ENCODE assay signal across 32 mouse cellular contexts in genomic region chr8:71574426-71574825, GRCm38 (mm10). TPM values are rescaled to one million over a fixed set of nuclear protein-coding genes. Genes with fewer than 3 reads are reported as not detected.
DNase-seq lines count a peak whose midpoint lies in the region; ATAC-seq and TF ChIP-seq lines count a peak whose summit lies in the region.
"Had no signal": no experiment of that assay in that cellular context is flagged by ENCODE, and none has a peak within 500 bp of the region (broad histone marks: within the 10 kb centered on the region; RNA-seq: fewer than 3 reads in every experiment).

No protein-coding gene starts in this region.

- H3K27ac ChIP-seq in heart, postnatal 0 days (ENCODE audit: low read depth) = 0 out of 2 replicates have a peak overlapping the region, but pooled peaks have one; percentile 21
- H3K27ac ChIP-seq in heart, embryonic 10.5 days = no peak overlapping the region
- H3K27ac ChIP-seq in midbrain, postnatal 0 days (ENCODE audit: low read depth, low read length) = no peak overlapping the region
- no peak overlapping the region for H3K27ac ChIP-seq in midbrain, embryonic 15.5 days
- H3K27ac ChIP-seq: embryonic facial prominence, embryonic 10.5 days; embryonic facial prominence, embryonic 15.5 days; forebrain, embryonic 12.5 days; heart, embryonic 13.5 days; hindbrain, embryonic 13.5 days; limb, embryonic 12.5 days; liver, embryonic 15.5 days; lung, embryonic 15.5 days; midbrain, embryonic 12.5 days had no signal

- H3K9me3 ChIP-seq in heart, postnatal 0 days (replicated peaks; ENCODE audit: control insufficient read depth, low read length) = no peaks in the 10 kb centered on the region
- no peaks in the 10 kb centered on the region for H3K9me3 ChIP-seq in heart, embryonic 10.5 days
- no peaks in the 10 kb centered on the region for H3K9me3 ChIP-seq in midbrain, postnatal 0 days (ENCODE audit: low read length)
- no peaks in the 10 kb centered on the region for H3K9me3 ChIP-seq in midbrain, embryonic 15.5 days
- H3K9me3 ChIP-seq: embryonic facial prominence, embryonic 10.5 days; embryonic facial prominence, embryonic 15.5 days; forebrain, embryonic 12.5 days; heart, embryonic 13.5 days; hindbrain, embryonic 13.5 days; limb, embryonic 12.5 days; liver, embryonic 15.5 days; lung, embryonic 15.5 days; megakaryocyte, embryonic 14.5 days; midbrain, embryonic 12.5 days had no signal

- no peak overlapping the region for H3K4me3 ChIP-seq in heart, postnatal 0 days (ENCODE audit: low read depth, low read length)
- H3K4me3 ChIP-seq in heart, embryonic 10.5 days = no peak overlapping the region
- no peak overlapping the region for H3K4me3 ChIP-seq in midbrain, postnatal 0 days (ENCODE audit: low read depth, low read length)
- no peak overlapping the region for H3K4me3 ChIP-seq in midbrain, embryonic 15.5 days
- H3K4me3 ChIP-seq: embryonic facial prominence, embryonic 10.5 days; embryonic facial prominence, embryonic 15.5 days; forebrain, embryonic 12.5 days; heart, embryonic 13.5 days; hindbrain, embryonic 13.5 days; limb, embryonic 12.5 days; liver, embryonic 15.5 days; lung, embryonic 15.5 days; midbrain, embryonic 12.5 days had no signal

- H3K36me3 ChIP-seq in heart, postnatal 0 days (replicated peaks; ENCODE audit: control insufficient read depth, insufficient read depth, low read length) = no peaks in the 10 kb centered on the region
- no peaks in the 10 kb centered on the region for H3K36me3 ChIP-seq in heart, embryonic 10.5 days
- no peaks in the 10 kb centered on the region; the same call in 1 of the 2 replicates for H3K36me3 ChIP-seq in midbrain, postnatal 0 days (ENCODE audit: insufficient read depth, low read length)
- H3K36me3 ChIP-seq in midbrain, embryonic 15.5 days (replicated peaks) = no peaks in the 10 kb centered on the region
- H3K36me3 ChIP-seq: embryonic facial prominence, embryonic 15.5 days; forebrain, embryonic 12.5 days; heart, embryonic 13.5 days; limb, embryonic 12.5 days; liver, embryonic 15.5 days; lung, embryonic 15.5 days; midbrain, embryonic 12.5 days had no signal

- no peaks in the 10 kb centered on the region for H3K27me3 ChIP-seq in heart, postnatal 0 days (ENCODE audit: control insufficient read depth, insufficient read depth, low read length)
- H3K27me3 ChIP-seq in heart, embryonic 10.5 days (ENCODE audit: insufficient read depth, poor library complexity, severe bottlenecking) = peaks cover 20% of the 10 kb centered on the region
- no peaks in the 10 kb centered on the region for H3K27me3 ChIP-seq in midbrain, postnatal 0 days (ENCODE audit: insufficient read depth, low read length)
- no peaks in the 10 kb centered on the region for H3K27me3 ChIP-seq in midbrain, embryonic 15.5 days (replicated peaks)
- H3K27me3 ChIP-seq: embryonic facial prominence, embryonic 15.5 days; forebrain, embryonic 12.5 days; heart, embryonic 13.5 days; limb, embryonic 12.5 days; lung, embryonic 15.5 days had no signal

- DNase-seq in adrenal gland, adult 2 months = peak; percentile 80
- DNase-seq in adrenal gland, postnatal 4 days (ENCODE audit: low spot score in 2 of 2) = no peak
- no peak for DNase-seq in heart, postnatal 0 days (ENCODE audit: low spot score)
- no peak for DNase-seq in heart, embryonic 10.5 days (ENCODE audit: low spot score)
- DNase-seq in midbrain, postnatal 0 days (ENCODE audit: low spot score) = no peak
- DNase-seq in urinary bladder, postnatal 36 days (ENCODE audit: low spot score in 2 of 2) = no peak
- DNase-seq: cerebellum, adult 8-10 months; cerebellum, postnatal 25 days; forebrain, postnatal 0 days; gastrocnemius, postnatal 14 days; kidney, adult 11 months; kidney, postnatal 14 days; layer of hippocampus, adult 9-11 months; lung, postnatal 4 days; thymus, adult 2 months; thymus, postnatal 36 days had no signal

- H3K9ac ChIP-seq in heart, postnatal 0 days (replicated peaks; ENCODE audit: low read depth, low read length) = no peak overlapping the region
- 0 out of 2 replicates have a peak overlapping the region, but pooled peaks have one; percentile 33 for H3K9ac ChIP-seq in midbrain, postnatal 0 days (replicated peaks; ENCODE audit: low read length, poor library complexity, severe bottlenecking)
- no peak overlapping the region for H3K9ac ChIP-seq in midbrain, embryonic 15.5 days
- H3K9ac ChIP-seq: embryonic facial prominence, embryonic 15.5 days; forebrain, embryonic 12.5 days; forebrain, postnatal 0 days; heart, embryonic 13.5 days; hindbrain, embryonic 13.5 days; limb, embryonic 12.5 days; liver, embryonic 15.5 days; lung, embryonic 15.5 days; midbrain, embryonic 12.5 days had no signal

- no peak overlapping the region for H3K4me2 ChIP-seq in heart, postnatal 0 days (ENCODE audit: low read depth, low read length)
- H3K4me2 ChIP-seq in midbrain, postnatal 0 days (ENCODE audit: low read depth, low read length, poor library complexity, severe bottlenecking) = no peak overlapping the region
- no peak overlapping the region for H3K4me2 ChIP-seq in midbrain, embryonic 15.5 days
- H3K4me2 ChIP-seq: embryonic facial prominence, embryonic 15.5 days; forebrain, embryonic 12.5 days; heart, embryonic 13.5 days; hindbrain, embryonic 13.5 days; limb, embryonic 12.5 days; liver, embryonic 15.5 days; lung, embryonic 15.5 days; midbrain, embryonic 12.5 days had no signal

- no peak for ATAC-seq in heart, postnatal 0 days (ENCODE audit: insufficient read depth, low read depth)
- ATAC-seq in midbrain, postnatal 0 days (ENCODE audit: low FRiP score) = no peak
- ATAC-seq in midbrain, embryonic 15.5 days (replicated peaks) = no peak
- ATAC-seq: forebrain, postnatal 0 days; inflammation-experienced regulatory T-cells, adult 6 months had no signal

- TF ChIP-seq EP300 in heart, postnatal 0 days (IDR thresholded peaks at IDR 0.05; ENCODE audit: low read depth) = no peak

- H3K4me1 ChIP-seq in heart, postnatal 0 days (ENCODE audit: control insufficient read depth, insufficient read depth) = peaks cover 10% of the 10 kb centered on the region; the same call in 1 of the 2 replicates
- peaks cover 22% of the 10 kb centered on the region for H3K4me1 ChIP-seq in heart, embryonic 10.5 days
- peaks cover 4% of the 10 kb centered on the region; the same call in 1 of the 2 replicates for H3K4me1 ChIP-seq in midbrain, postnatal 0 days (ENCODE audit: insufficient read depth, low read length)
- peaks cover 27% of the 10 kb centered on the region for H3K4me1 ChIP-seq in midbrain, embryonic 15.5 days

- WGBS in heart, postnatal 0 days = 55% methylated on average over 7 of the region's 7 CpGs
- WGBS in heart, embryonic 10.5 days = 72% methylated on average over 7 of the region's 7 CpGs
- WGBS in midbrain, postnatal 0 days = 86% methylated on average over 7 of the region's 7 CpGs
- WGBS in midbrain, embryonic 15.5 days = 76% methylated on average over 7 of the region's 7 CpGs

- no peak for TF ChIP-seq CTCF in heart, postnatal 0 days (IDR thresholded peaks at IDR 0.05; ENCODE audit: low read depth)
- no peak for TF ChIP-seq CTCF in midbrain, postnatal 0 days (IDR thresholded peaks at IDR 0.05)

RNA-seq across cellular contexts. Expression of gene Slc27a1, which starts 5.7 kb away (rescaled TPM):
- 100 to 1,000 TPM; 195 to 212 TPM for total RNA-seq in adrenal gland, adult 2 months (2021)
- 479 and 725 TPM in 2 replicates for polyA plus RNA-seq in adrenal gland, adult 2 months (2012; rRNA removed)
- 100 to 1,000 TPM; 110 to 111 TPM for total RNA-seq in adrenal gland, postnatal 4 days (2021)
- 68.4 and 178 TPM in 2 replicates for total RNA-seq in heart, postnatal 0 days (2014; rRNA removed; ENCODE audit: low replicate concordance)
- 62.1 and 68.5 TPM in 2 replicates for polyA plus RNA-seq in heart, postnatal 0 days (2015; fragmentation: Nextera tagmentation; extraction: Ambion mirVana)
- 19.0 and 19.4 TPM in 2 replicates for polyA plus RNA-seq in heart, embryonic 10.5 days (2016; fragmentation: Nextera tagmentation; extraction: Ambion mirVana)
- total RNA-seq in midbrain, postnatal 0 days (2014; rRNA removed) = 150 and 160 TPM in 2 replicates
- polyA plus RNA-seq in midbrain, postnatal 0 days (2015; fragmentation: Nextera tagmentation; extraction: Ambion mirVana) = 99.7 and 110 TPM in 2 replicates
- polyA plus RNA-seq in midbrain, embryonic 15.5 days (2015; fragmentation: Nextera tagmentation; extraction: Ambion mirVana) = 66.9 and 67.4 TPM in 2 replicates

RNA-seq across cellular contexts. Expression of gene Nxnl1, which starts 8.0 kb away (rescaled TPM):
- total RNA-seq in adrenal gland, adult 2 months (2021) = 1 to 10 TPM; 1.2 to 1.6 TPM
- 0.26 and 0.54 TPM in 2 replicates for polyA plus RNA-seq in adrenal gland, adult 2 months (2012; rRNA removed)
- total RNA-seq in adrenal gland, postnatal 4 days (2021) = under 1 TPM; 0.25 to 0.65 TPM
- total RNA-seq in heart, postnatal 0 days (2014; rRNA removed; ENCODE audit: low replicate concordance) = 0.50 TPM in 1 of 2 replicates, not detected in the other
- polyA plus RNA-seq in heart, postnatal 0 days (2015; fragmentation: Nextera tagmentation; extraction: Ambion mirVana) = 0.12 TPM in 2 replicates
- not detected in 2 replicates for polyA plus RNA-seq in heart, embryonic 10.5 days (2016; fragmentation: Nextera tagmentation; extraction: Ambion mirVana)
- total RNA-seq in midbrain, postnatal 0 days (2014; rRNA removed) = 0.55 TPM in 1 of 2 replicates, not detected in the other
- polyA plus RNA-seq in midbrain, postnatal 0 days (2015; fragmentation: Nextera tagmentation; extraction: Ambion mirVana) = 0.05 and 0.12 TPM in 2 replicates
- 0.08 TPM in 1 of 2 replicates, not detected in the other for polyA plus RNA-seq in midbrain, embryonic 15.5 days (2015; fragmentation: Nextera tagmentation; extraction: Ambion mirVana)
- total RNA-seq: forebrain, postnatal 0 days; liver, adult 2 months; neutrophil, adult 5-6 weeks had no signal
- polyA plus RNA-seq: forebrain, embryonic 12.5 days; forebrain, postnatal 0 days; heart, embryonic 13.5 days; hindbrain, embryonic 13.5 days; limb, embryonic 12.5 days; liver, adult 2 months; liver, embryonic 15.5 days; lung, embryonic 15.5 days; midbrain, embryonic 12.5 days; neural tube, embryonic 11.5 days had no signal

RNA-seq across cellular contexts. Expression of gene Tmem221, which starts 15.8 kb away (rescaled TPM):
- total RNA-seq in adrenal gland, adult 2 months (2021) = 1 to 10 TPM; 4.1 to 6.8 TPM
- polyA plus RNA-seq in adrenal gland, adult 2 months (2012; rRNA removed) = 31.6 and 35.2 TPM in 2 replicates
- 1 to 10 TPM; 4.4 to 4.5 TPM for total RNA-seq in adrenal gland, postnatal 4 days (2021)
- total RNA-seq in heart, postnatal 0 days (2014; rRNA removed; ENCODE audit: low replicate concordance) = 0.08 TPM in 1 of 2 replicates, not detected in the other
- 0.23 and 0.37 TPM in 2 replicates for polyA plus RNA-seq in heart, postnatal 0 days (2015; fragmentation: Nextera tagmentation; extraction: Ambion mirVana)
- polyA plus RNA-seq in heart, embryonic 10.5 days (2016; fragmentation: Nextera tagmentation; extraction: Ambion mirVana) = 0.37 and 0.97 TPM in 2 replicates
- total RNA-seq in midbrain, postnatal 0 days (2014; rRNA removed) = 0.11 and 0.14 TPM in 2 replicates
- polyA plus RNA-seq in midbrain, postnatal 0 days (2015; fragmentation: Nextera tagmentation; extraction: Ambion mirVana) = 0.20 TPM in 1 of 2 replicates, not detected in the other
- polyA plus RNA-seq in midbrain, embryonic 15.5 days (2015; fragmentation: Nextera tagmentation; extraction: Ambion mirVana) = 0.13 TPM in 1 of 2 replicates, not detected in the other
- total RNA-seq: forebrain, postnatal 0 days; granulocyte monocyte progenitor cell, adult 5-6 weeks had no signal
- polyA plus RNA-seq: neural tube, embryonic 11.5 days had no signal

RNA-seq across cellular contexts. Expression of gene Pgls, which starts 17.6 kb away (rescaled TPM):
- 100 to 1,000 TPM; 125 to 142 TPM for total RNA-seq in adrenal gland, adult 2 months (2021)
- polyA plus RNA-seq in adrenal gland, adult 2 months (2012; rRNA removed) = 675 and 694 TPM in 2 replicates
- total RNA-seq in adrenal gland, postnatal 4 days (2021) = 100 to 1,000 TPM; 136 to 144 TPM
- total RNA-seq in heart, postnatal 0 days (2014; rRNA removed; ENCODE audit: low replicate concordance) = 333 and 425 TPM in 2 replicates
- 210 and 212 TPM in 2 replicates for polyA plus RNA-seq in heart, postnatal 0 days (2015; fragmentation: Nextera tagmentation; extraction: Ambion mirVana)
- 195 and 228 TPM in 2 replicates for polyA plus RNA-seq in heart, embryonic 10.5 days (2016; fragmentation: Nextera tagmentation; extraction: Ambion mirVana)
- 333 and 399 TPM in 2 replicates for total RNA-seq in midbrain, postnatal 0 days (2014; rRNA removed)
- 293 and 300 TPM in 2 replicates for polyA plus RNA-seq in midbrain, postnatal 0 days (2015; fragmentation: Nextera tagmentation; extraction: Ambion mirVana)
- polyA plus RNA-seq in midbrain, embryonic 15.5 days (2015; fragmentation: Nextera tagmentation; extraction: Ambion mirVana) = 217 and 221 TPM in 2 replicates

RNA-seq across cellular contexts. Expression of gene Fam129c, which starts 23.0 kb away (rescaled TPM):
- 1 to 10 TPM; 2.1 to 2.5 TPM for total RNA-seq in adrenal gland, adult 2 months (2021)
- 2.0 and 2.5 TPM in 2 replicates for polyA plus RNA-seq in adrenal gland, adult 2 months (2012; rRNA removed)
- 1 to 10 TPM; 3.4 to 4.3 TPM for total RNA-seq in adrenal gland, postnatal 4 days (2021)
- 0.04 and 12.6 TPM in 2 replicates for total RNA-seq in heart, postnatal 0 days (2014; rRNA removed; ENCODE audit: low replicate concordance)
- polyA plus RNA-seq in heart, postnatal 0 days (2015; fragmentation: Nextera tagmentation; extraction: Ambion mirVana) = 0.59 and 1.6 TPM in 2 replicates
- polyA plus RNA-seq in heart, embryonic 10.5 days (2016; fragmentation: Nextera tagmentation; extraction: Ambion mirVana) = 1.6 and 3.6 TPM in 2 replicates
- 5.3 and 5.9 TPM in 2 replicates for total RNA-seq in midbrain, postnatal 0 days (2014; rRNA removed)
- polyA plus RNA-seq in midbrain, postnatal 0 days (2015; fragmentation: Nextera tagmentation; extraction: Ambion mirVana) = 4.5 and 4.7 TPM in 2 replicates
- 9.3 and 9.4 TPM in 2 replicates for polyA plus RNA-seq in midbrain, embryonic 15.5 days (2015; fragmentation: Nextera tagmentation; extraction: Ambion mirVana)

Comparison
In these comparisons a context has a peak if more than half of its experiments do, and no peak if none do; other contexts are left out.
1. RNA of gene Tmem221, which starts 15.8 kb away (polyA plus RNA-seq): 31.6 to 35.2 TPM in adrenal gland, adult 2 months; 0.37 to 0.97 TPM in heart, embryonic 10.5 days, 0.23 to 0.37 TPM in heart, postnatal 0 days, 0.13 TPM in midbrain, embryonic 15.5 days and 0.20 TPM in midbrain, postnatal 0 days; every median in the first group is over 10 times any median in the second.